Mouse (Mus musculus): ENCODE results near the gene Ccdc92b. TPM values are rescaled to one million over a fixed set of nuclear protein-coding genes. Genes with fewer than 3 reads are reported as not detected.

Ccdc92b gene
- total and polyA plus RNA-seq, 3 experiments, result not detected

DNA sequence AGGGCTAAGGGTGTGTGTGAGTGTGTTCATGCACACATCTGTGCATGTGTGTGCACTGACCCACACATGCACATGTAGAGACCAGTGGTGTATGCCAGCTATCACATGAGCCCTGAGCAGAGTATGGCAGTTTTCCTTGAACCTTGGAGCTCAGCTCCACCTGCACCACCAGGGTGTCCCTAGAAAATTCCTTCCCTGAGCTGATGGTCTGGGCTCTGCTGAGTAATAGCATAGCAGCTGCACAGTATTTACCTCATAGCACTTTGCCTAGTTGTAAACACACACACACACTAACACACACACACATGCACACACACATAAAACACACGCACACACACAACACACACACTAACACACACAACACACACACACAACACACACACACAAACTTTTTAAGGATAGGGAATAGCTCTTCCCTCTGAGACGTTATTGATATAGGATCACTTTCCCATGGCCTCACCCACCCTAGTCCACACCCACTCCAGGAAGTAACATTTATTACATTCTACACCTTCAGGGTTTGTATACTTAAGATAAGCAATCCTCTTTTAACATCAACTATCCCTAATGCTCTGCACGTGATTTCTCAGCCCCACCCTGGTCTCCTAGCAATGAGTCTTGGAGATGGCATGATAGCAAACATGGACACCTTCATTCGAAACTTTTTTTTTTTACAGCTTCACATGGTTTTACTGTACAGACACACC is 22.0 kb upstream of the Ccdc92b start:
- no peak for TF ChIP-seq HCFC1 (IDR thresholded peaks at IDR 0.05; ENCODE audit: low read depth, low read length)
- TF ChIP-seq POLR2A (IDR thresholded peaks at IDR 0.05; ENCODE audit: low read depth, low read length), result no peak
- TF ChIP-seq SIN3A (IDR thresholded peaks at IDR 0.05; ENCODE audit: low read length), result no peak
- no peak for TF ChIP-seq ZMIZ1 (IDR thresholded peaks at IDR 0.05; ENCODE audit: low read depth, low read length)
- TF ChIP-seq E2F4 (IDR thresholded peaks at IDR 0.05; ENCODE audit: insufficient replicate concordance, low read depth, low read length), result no peak
- TF ChIP-seq MXI1 (IDR thresholded peaks at IDR 0.05; ENCODE audit: low read depth, low read length), result no peak
- in situ Hi-C loops (cut with MboI; ENCODE audit: low pct_ligation_motif_present, low pct_unique_long_range_greater_than_20kb, low sequenced_read_pairs) (no loop called here), dilution Hi-C loops (cut with MboI; ENCODE audit: extremely low pct_ligation_motif_present, extremely low pct_unique_long_range_greater_than_20kb, low sequenced_read_pairs) (no loop called here)
- no peak overlapping the region for H3K4me3 ChIP-seq (replicated peaks in 1 of 3; ENCODE audit: low read depth in 2 of 3, low read length in 2 of 3, poor library complexity in 1 of 3)
- H3K36me3 ChIP-seq (replicated peaks in 1 of 2; ENCODE audit: control insufficient read depth in 1 of 2, insufficient read depth in 1 of 2, low read length in 1 of 2), result no peaks in the 10 kb centered on the region
- DNase-seq (ENCODE audit: extremely low read depth), result no peak
- H3K27me3 ChIP-seq (replicated peaks), result peaks cover 76% of the 10 kb centered on the region
- H3K9ac ChIP-seq (ENCODE audit: insufficient read depth, low read depth), result no peak overlapping the region
- H3K4me1 ChIP-seq (ENCODE audit: control insufficient read depth in 1 of 2, insufficient read depth in 2 of 2), result peaks cover 0 to 4% of the 10 kb centered on the region in 2 experiments; a peak in 1 of 4 replicates
- no peak overlapping the region for H3K27ac ChIP-seq (ENCODE audit: insufficient read depth, low read depth)
- no peaks in the 10 kb centered on the region for H3K79me2 ChIP-seq (replicated peaks; ENCODE audit: control insufficient read depth, extremely low read depth, insufficient read depth, poor library complexity, severe bottlenecking)
- H3K4me2 ChIP-seq (ENCODE audit: insufficient read depth, low read depth, poor library complexity, severe bottlenecking), result no peak overlapping the region
- H3K9me3 ChIP-seq (replicated peaks; ENCODE audit: low read length), result peaks cover 13% of the 10 kb centered on the region

DNA sequence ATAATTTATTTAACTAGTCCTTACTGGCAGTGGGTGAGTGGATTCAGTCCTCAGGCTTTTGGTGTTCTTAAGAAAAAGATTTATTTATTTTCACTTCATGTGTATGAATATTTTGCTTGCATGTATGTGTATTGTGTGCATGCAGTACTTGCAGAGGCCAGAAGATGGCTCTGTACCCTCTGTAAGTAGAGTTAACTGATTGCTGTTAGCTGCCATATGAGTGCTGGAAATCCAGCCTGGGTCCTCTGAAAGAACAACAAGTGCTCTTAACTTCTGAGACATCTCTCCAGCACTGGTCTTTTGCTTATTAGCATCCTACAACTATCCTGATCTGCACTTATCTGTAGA is 21.4 kb upstream of the Ccdc92b start:
- TF ChIP-seq SMC3 (IDR thresholded peaks at IDR 0.05; ENCODE audit: low read depth, low read length), result 0 out of 2 replicates have a peak, but pooled peaks have one; percentile 4
- no peak for TF ChIP-seq GABPA (IDR thresholded peaks at IDR 0.05; ENCODE audit: insufficient replicate concordance, low read depth, low read length)
- peak; percentile 6 for TF ChIP-seq RAD21 (IDR thresholded peaks at IDR 0.05; ENCODE audit: low read depth, low read length)
- no peak for TF ChIP-seq HCFC1 (IDR thresholded peaks at IDR 0.05; ENCODE audit: low read depth, low read length)
- TF ChIP-seq CTCF (conservative IDR thresholded peaks at IDR 0.05 in 1 of 2, IDR thresholded peaks at IDR 0.05 in 1 of 2; ENCODE audit: low read depth in 2 of 2, low read length in 2 of 2), result peak in 1 of 2 experiments; percentile 35; a peak in 2 of 4 replicates
- no peak for TF ChIP-seq MAZ (IDR thresholded peaks at IDR 0.05; ENCODE audit: low read depth, low read length)
- no peak for TF ChIP-seq ZKSCAN1 (IDR thresholded peaks at IDR 0.05; ENCODE audit: borderline replicate concordance, low read depth, low read length)
- no peak for TF ChIP-seq E2F4 (IDR thresholded peaks at IDR 0.05; ENCODE audit: insufficient replicate concordance, low read depth, low read length)
- Histone ChIP-seq H3K4me3 (replicated peaks in 1 of 3; ENCODE audit: low read depth in 2 of 3, low read length in 2 of 3, poor library complexity in 1 of 3) (no peak overlapping the region), H3K4me2 (ENCODE audit: insufficient read depth, low read depth, poor library complexity, severe bottlenecking) (no peak overlapping the region), H3K27me3 (replicated peaks) (peaks cover 74% of the 10 kb centered on the region), H3K36me3 (replicated peaks in 1 of 2; ENCODE audit: control insufficient read depth in 1 of 2, insufficient read depth in 1 of 2, low read length in 1 of 2) (no peaks in the 10 kb centered on the region), H3K9ac (ENCODE audit: insufficient read depth, low read depth) (no peak overlapping the region), H3K27ac (ENCODE audit: insufficient read depth, low read depth) (no peak overlapping the region), H3K4me1 (ENCODE audit: control insufficient read depth in 1 of 2, insufficient read depth in 2 of 2) (peaks cover 0 to 4% of the 10 kb centered on the region in 2 experiments; a peak in 1 of 4 replicates), H3K9me3 (replicated peaks; ENCODE audit: low read length) (peaks cover 13% of the 10 kb centered on the region), H3K79me2 (replicated peaks; ENCODE audit: control insufficient read depth, extremely low read depth, insufficient read depth, poor library complexity, severe bottlenecking) (no peaks in the 10 kb centered on the region)
- in situ Hi-C loops (cut with MboI; ENCODE audit: low pct_ligation_motif_present, low pct_unique_long_range_greater_than_20kb, low sequenced_read_pairs), result no loop called here
- dilution Hi-C loops (cut with MboI; ENCODE audit: extremely low pct_ligation_motif_present, extremely low pct_unique_long_range_greater_than_20kb, low sequenced_read_pairs), result no loop called here
- DNase-seq (ENCODE audit: extremely low read depth), result no peak

DNA sequence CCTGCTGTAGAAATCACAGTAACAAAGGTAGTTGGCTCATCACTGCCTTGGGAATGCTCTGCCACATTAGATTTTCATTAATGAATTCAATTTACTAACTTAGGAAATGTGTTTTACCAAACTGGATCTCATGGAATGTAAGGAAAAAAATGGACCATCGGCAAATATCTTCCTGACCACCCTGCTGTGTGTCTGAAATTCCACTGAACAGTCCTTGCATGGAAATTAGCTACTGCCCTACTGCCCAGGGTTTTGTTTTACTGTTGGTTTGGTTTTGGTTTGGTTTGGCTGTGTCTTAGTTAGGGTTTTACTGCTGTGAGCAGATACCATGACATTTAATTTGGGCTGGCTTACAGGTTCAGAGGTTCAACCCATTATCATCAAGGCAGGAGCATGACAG is 17.1 kb upstream of the Ccdc92b start:
- no peak for DNase-seq (ENCODE audit: extremely low read depth)
- in situ Hi-C loops (cut with MboI; ENCODE audit: low pct_ligation_motif_present, low pct_unique_long_range_greater_than_20kb, low sequenced_read_pairs), result no loop called here
- Histone ChIP-seq H3K27ac (ENCODE audit: insufficient read depth, low read depth) (no peak overlapping the region), H3K36me3 (replicated peaks in 1 of 2; ENCODE audit: control insufficient read depth in 1 of 2, insufficient read depth in 1 of 2, low read length in 1 of 2) (no peaks in the 10 kb centered on the region), H3K27me3 (replicated peaks) (peaks cover 75% of the 10 kb centered on the region), H3K79me2 (replicated peaks; ENCODE audit: control insufficient read depth, extremely low read depth, insufficient read depth, poor library complexity, severe bottlenecking) (no peaks in the 10 kb centered on the region), H3K9me3 (replicated peaks; ENCODE audit: low read length) (peaks cover 13% of the 10 kb centered on the region), H3K4me2 (ENCODE audit: insufficient read depth, low read depth, poor library complexity, severe bottlenecking) (no peak overlapping the region), H3K9ac (ENCODE audit: insufficient read depth, low read depth) (no peak overlapping the region), H3K4me3 (replicated peaks in 1 of 3; ENCODE audit: low read depth in 2 of 3, low read length in 2 of 3, poor library complexity in 1 of 3) (no peak overlapping the region), H3K4me1 (ENCODE audit: control insufficient read depth in 1 of 2, insufficient read depth in 2 of 2) (no peaks in the 10 kb centered on the region)
- TF ChIP-seq NRF1 (IDR thresholded peaks at IDR 0.05; ENCODE audit: low read depth, low read length) (no peak), MAX (IDR thresholded peaks at IDR 0.05; ENCODE audit: low read length) (no peak), MAFK (IDR thresholded peaks at IDR 0.05; ENCODE audit: insufficient replicate concordance, low read length) (no peak), ZNF384 (IDR thresholded peaks at IDR 0.05; ENCODE audit: low read depth, low read length) (no peak), ZC3H11A (IDR thresholded peaks at IDR 0.05; ENCODE audit: low read depth, low read length) (no peak), EP300 (IDR thresholded peaks at IDR 0.05; ENCODE audit: low read length) (no peak), BHLHE40 (IDR thresholded peaks at IDR 0.05; ENCODE audit: low read depth, low read length) (no peak), IRF4 (IDR thresholded peaks at IDR 0.05; ENCODE audit: low read depth, low read length) (no peak), RAD21 (IDR thresholded peaks at IDR 0.05; ENCODE audit: low read depth, low read length) (no peak), POLR2A (IDR thresholded peaks at IDR 0.05; ENCODE audit: low read depth, low read length) (no peak), GABPA (IDR thresholded peaks at IDR 0.05; ENCODE audit: insufficient replicate concordance, low read depth, low read length) (no peak), TBP (conservative IDR thresholded peaks at IDR 0.05; ENCODE audit: low read depth, low read length) (no peak), USF1 (IDR thresholded peaks at IDR 0.05; ENCODE audit: low read depth, low read length) (no peak), SIN3A (IDR thresholded peaks at IDR 0.05; ENCODE audit: low read length) (no peak), CHD1 (IDR thresholded peaks at IDR 0.05; ENCODE audit: low read depth, low read length) (no peak), UBTF (IDR thresholded peaks at IDR 0.05; ENCODE audit: low read depth, low read length) (no peak)
- dilution Hi-C loops (cut with MboI; ENCODE audit: extremely low pct_ligation_motif_present, extremely low pct_unique_long_range_greater_than_20kb, low sequenced_read_pairs), result no loop called here

Data from CH12.LX (cell line).